Mouse (Mus musculus): ENCODE measurements around the gene Gprin1. TPM values are rescaled to one million over a fixed set of nuclear protein-coding genes. Genes with fewer than 3 reads are reported as not detected.
A peak's percentile ranks its signal among the peaks of the same experiment; 100 is the strongest.

The Gprin1 gene
- total RNA-seq, 2 experiments from 2014 or later = 131 to 133 TPM

DNA sequence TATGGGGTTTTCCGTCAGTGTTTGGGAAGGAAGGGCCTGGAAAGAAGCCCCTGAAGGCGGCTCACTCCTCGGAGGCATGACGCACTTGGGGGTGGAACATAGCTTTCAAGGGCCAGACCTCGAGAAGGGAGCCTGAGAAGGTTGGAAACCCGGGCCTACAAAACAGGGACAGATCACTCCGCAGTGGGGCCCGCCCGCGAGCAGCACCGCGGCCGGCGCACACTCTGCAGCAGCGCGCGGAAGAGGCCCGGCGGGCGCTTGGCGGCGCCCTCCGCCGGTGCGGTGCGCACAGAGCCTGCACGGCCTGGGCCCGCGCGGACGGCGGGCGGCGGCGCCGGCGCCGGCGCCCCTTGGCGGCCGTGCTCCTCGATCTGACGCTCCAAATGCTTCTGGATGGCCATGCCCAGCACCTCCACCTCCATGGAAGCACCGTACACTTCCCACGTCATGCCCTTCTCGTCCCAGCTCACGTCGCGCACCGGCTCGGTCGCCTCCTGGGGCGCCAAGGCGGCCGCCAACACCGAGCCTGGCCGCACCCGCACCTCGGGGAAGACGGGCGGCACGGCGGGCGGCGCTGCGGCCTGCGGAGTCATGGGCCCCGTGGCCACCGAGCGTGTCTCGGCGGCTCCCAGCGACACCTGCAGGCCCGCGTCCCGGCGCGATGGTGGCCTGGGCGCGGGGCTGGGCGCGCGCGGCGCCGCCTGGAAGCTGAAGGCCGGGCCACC, 12.0 kb downstream of the Gprin1 start:
- no peak for DNase-seq (ENCODE audit: low spot score in 2 of 2)

GRCm38 (mm10) chr13:54736931-54737330, 12.7 kb downstream of the Gprin1 start:
- DNase-seq (ENCODE audit: low spot score in 2 of 2) = no peak

- DNase-seq (ENCODE audit: low spot score in 2 of 2) = no peak
These were observed 23.5 kb downstream of the Gprin1 start for GRCm38 (mm10) chr13:54726131-54726530.

DNA sequence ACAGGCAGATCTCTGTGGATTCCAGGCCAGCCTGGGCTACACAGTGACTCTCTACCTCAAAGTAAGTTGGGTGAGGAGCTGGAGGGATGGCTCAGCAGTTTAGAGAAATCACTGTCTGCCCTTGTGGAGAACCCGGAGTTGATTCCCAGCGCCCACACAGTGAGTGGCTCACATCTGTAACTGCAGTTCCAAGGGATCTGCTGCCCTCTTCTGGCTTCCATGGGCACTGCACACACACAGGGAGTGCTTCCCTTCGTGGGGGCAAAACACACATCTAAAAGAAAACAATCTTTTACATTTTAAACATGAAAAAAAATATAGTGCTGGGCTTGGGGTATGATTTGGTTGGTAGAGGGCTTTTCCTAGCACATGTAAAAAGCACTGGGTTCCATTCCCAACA, 26.5 kb downstream of the Gprin1 start:
- DNase-seq (ENCODE audit: low spot score in 2 of 2) = no peak

DNA sequence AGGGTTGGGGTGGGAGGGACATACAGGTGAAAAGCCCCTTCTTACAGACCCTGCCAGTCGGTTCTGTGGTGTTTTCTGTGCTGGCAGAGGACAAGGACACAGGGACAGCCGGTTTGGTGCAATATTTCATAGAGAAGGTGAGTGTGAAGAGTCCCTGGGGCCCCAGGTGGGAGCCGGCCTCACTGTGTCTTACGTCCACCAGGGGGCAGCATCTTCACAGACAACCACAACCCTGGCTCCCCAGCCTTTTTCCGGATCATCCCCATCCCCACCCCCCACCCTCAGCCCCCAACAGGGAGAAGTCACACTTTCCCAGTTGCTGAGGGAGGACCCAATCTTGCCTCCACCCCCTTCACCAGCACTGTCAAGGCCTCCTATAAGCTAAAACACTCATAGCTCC, 32.8 kb downstream of the Gprin1 start:
- peak; percentile 62 to 66 for DNase-seq (ENCODE audit: low spot score in 2 of 2)

DNA sequence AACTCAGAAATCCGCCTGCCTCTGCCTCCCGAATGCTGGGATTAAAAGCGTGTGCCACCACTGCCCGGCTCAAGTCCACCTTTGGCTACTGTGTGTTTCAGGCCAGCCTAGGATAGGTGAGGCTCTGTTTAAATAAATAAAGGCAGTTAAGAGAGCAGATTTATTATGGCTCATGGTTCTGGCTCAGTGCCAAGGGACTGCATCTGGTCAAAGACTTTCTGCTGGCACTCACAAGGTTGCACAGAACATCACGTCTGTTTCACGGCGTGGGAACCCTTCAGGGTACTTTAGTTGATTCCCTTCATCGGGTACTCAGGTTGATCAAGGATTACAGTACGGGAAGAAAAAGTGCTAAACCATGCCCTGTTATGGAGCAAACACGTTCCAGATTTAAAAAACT, 34.7 kb downstream of the Gprin1 start:
- no peak for DNase-seq (ENCODE audit: low spot score in 2 of 2)

- DNase-seq (ENCODE audit: low spot score in 2 of 2) = no peak
These were observed 35.3 kb downstream of the Gprin1 start for GRCm38 (mm10) chr13:54714393-54714792.

DNA sequence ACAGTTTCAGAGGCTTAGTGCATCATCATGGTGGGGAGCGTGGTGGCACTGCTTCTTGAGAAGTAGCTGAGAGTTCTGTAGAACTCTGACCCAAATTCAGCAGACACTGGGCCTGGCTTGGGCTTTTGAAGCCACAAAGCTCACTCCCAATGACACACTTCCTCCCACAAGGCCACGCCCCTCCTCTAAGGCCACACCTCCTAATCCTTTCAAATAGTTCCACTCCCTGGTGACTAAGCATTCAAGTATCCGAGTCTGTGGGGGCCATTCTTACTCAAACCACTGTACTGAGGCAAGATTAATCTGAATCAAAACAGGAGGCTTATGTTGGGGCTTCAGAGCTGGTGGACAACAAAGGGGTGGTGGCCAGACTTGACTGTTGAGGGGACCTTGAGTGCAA, 38.8 kb downstream of the Gprin1 start:
- no peak for DNase-seq (ENCODE audit: low spot score in 2 of 2)

DNA sequence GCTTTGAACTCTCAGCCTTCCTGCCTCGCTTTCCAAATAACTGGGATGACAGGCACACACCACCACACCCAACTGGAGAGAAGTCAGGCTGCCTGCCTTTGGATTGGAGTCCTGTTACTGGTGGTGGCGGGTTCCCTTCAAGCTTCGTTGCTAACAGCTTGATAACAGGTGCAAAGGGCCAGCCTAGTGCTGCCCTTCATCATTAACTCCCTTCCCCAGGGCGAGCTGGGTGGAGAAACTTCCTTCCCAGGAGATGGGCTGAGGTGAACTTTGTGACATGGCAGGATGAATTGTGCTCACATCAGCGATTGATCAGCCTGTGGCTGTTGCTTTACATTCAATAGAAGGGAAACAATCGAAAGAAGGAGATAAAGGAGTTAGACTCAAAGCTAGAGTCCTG, 44.8 kb downstream of the Gprin1 start:
- DNase-seq (ENCODE audit: low spot score in 2 of 2) = no peak

GRCm38 (mm10) chr13:54702507-54702906, 47.2 kb downstream of the Gprin1 start:
- no peak for DNase-seq (ENCODE audit: low spot score in 2 of 2)

DNA sequence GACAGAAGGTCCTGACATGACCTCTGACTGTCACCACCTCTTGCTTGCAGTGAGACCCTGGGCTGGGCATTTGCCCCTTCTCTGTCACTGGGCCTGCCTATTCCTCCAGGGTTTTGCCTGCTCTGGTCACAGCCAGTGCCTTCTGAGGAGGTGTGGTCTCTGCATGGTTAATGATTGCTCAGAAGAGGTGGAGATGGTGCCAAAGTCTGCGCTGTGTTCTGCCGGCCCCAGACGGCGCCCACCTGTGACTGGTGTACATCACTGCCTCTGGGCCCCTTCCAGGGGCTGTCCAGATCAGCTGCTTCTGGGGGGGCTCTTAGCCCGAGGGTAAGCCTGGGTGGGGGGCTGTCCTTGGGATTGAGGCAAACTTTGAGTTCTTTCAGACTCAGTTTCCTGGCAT, 48.4 kb downstream of the Gprin1 start, which contains the start of gene Cdhr2:
Gene Cdhr2, plus strand, starts transcription at position 219 of the 400 bp plus-strand sequence.
- no peak for DNase-seq (ENCODE audit: low spot score in 2 of 2)

DNA sequence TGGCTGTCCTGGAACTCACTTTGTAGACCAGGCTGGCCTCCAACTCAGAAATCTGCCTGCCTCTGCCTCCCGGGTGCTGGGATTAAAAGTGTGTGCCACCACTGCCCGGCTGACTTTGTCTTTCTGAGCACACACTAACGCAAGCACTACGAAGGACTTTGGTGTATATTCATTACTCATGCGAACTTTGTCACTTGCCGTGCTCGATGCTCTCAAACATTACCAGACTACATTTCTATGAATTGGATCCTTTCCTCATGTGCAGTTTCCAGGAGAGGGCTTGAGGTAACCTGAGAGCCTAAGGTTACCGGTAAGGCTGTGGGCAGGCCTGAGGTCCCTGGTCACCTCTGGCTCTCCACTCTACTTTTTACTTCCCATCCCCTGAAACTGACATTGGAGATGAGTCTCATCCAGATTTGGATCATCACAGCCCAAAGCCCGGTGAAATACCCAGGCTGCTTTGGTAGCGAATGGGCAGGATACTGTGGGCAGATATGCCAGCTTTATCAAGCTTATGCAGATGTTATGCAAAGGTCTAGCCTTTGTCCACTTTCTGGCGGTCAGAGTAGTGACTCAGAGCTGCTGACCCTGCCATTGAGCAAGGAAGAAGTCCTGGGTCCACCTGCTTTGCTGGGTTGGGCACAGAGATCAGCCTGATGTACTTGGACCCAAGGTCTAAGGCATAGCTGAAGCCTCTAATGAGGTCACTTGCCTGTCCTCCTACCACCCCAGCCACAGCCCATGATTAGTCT, 54.0 kb downstream of the Gprin1 start:
- no peak for DNase-seq (ENCODE audit: low spot score in 2 of 2)

GRCm38 (mm10) chr13:54694348-54695060, 55.2 kb downstream of the Gprin1 start:
- peak in 1 of 2 experiments; percentile 82 for DNase-seq (ENCODE audit: low spot score in 2 of 2)

DNA sequence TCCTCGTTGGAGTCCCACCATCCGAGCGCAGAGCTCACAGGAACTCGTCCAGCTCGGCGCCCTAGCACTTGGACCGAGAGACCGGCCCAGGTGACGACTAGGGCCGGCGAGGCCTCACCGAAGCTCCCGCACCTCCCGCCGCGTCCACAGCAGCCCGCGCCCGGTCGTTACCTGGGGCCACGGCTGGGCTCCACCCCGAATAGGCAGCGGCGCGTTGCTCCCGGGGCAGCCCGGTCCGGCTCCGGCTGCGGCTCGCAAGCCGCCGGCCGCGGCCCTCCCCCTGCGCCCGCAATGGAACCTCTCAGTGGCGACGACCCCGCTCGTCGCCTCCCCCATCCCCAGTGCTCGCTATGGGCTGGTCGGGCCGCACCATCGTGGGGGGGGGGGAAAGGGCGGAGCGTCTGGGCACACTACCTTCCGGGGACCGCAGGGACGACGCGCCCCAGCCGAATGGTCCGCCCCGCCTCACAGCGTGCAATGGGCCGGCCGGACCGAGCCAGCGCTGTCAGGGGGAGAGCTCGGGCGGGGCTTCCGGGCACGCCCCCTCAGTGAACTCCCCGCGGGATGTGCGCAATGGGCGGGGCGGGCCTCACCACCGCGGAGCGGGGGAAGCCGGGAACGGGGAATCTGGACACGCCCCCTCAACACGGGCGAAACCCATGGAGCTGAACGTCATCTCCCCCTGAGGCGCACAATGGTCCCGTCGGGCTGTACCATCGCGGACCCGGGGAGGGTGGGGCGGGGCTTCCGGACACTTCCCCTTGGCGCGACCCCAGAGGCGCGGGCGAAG, 55.9 kb downstream of the Gprin1 start, which contains the start of gene Rnf44:
Gene Rnf44, minus strand, starts transcription at position 350 of the 790 bp plus-strand sequence.
- DNase-seq (ENCODE audit: low spot score in 2 of 2) = peak; percentile 99

- DNase-seq (ENCODE audit: low spot score in 2 of 2) = no peak
These were observed 56.7 kb downstream of the Gprin1 start for GRCm38 (mm10) chr13:54692711-54693557.

DNA sequence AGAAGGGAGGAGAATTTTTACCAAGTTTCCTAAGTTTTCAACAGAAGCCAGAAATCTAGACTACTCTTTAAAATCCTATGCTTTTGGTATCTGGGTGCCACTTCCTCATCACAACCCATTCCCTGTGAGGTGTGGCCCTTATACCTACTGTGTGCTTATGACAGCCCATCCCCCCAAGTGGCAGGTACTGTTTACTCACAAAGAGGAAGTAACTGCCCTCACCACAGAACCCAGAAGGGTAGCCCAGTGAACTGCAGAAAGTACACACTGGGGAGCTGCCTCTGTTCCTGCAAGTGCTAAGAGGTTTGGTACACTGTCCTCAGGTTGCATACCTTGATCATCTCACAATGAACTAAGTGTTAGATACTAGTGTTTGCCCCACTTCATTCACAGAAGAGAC, 57.9 kb downstream of the Gprin1 start:
- no peak for DNase-seq (ENCODE audit: low spot score in 2 of 2)

DNA sequence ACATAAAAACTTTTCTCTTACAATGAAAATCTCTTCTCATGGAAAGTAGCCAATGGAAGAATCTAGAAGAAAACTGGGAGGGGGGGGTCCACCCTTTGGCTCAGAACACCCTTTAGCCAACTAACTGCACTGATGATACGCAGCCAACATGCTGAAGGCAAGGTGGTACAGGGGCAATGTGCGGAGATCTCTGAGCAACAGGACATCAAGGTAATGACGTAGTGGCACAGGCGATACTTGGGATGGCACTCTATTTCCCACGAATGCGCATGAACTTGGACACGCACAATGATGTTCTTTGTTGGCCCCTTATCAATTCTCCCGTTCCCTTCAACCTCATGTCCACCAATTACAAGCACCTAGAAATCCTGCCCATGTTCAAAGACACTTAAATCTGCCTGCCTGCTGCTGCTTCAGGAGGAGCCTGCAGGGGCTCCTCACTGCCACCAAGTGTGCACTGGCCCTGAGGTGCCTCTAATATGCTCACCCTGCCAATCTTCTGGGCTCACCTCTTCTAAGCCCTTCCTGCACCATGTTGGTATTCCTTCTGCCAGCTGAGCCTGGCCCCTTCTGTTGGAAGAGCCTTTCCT, 59.4 kb downstream of the Gprin1 start:
- DNase-seq (ENCODE audit: low spot score in 2 of 2) = no peak

- peak; percentile 96 to 98 for DNase-seq (ENCODE audit: low spot score in 2 of 2)
These were observed 61.9 kb downstream of the Gprin1 start for GRCm38 (mm10) chr13:54687575-54688424.

DNA sequence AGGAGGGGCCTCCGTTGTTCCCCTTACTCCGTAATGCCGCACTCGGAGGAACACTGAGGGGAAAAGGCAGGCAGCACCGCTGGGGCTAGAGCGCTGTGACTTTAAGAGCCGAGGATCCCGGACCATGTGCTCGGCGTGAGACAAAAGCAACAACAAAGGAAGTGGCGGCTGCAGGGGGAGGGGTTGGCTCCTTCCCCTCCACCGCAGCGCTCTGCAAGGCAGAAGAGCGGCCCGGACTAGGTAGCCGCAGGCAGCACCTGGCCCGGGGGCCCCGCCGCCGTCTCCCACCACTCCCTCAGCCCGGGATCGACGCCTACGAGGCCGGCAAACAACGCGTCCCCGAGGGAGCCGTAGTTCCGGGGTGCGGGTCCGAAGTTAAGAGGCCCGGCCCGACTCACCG, 62.6 kb downstream of the Gprin1 start:
- DNase-seq (ENCODE audit: low spot score in 2 of 2) = peak; percentile 68 to 72

Measured in left cerebral cortex, adult 18-20 months (tissue).